Mouse (Mus musculus): Measurements from ENCODE around the gene Mycl. TPM values are rescaled to one million over a fixed set of nuclear protein-coding genes. Genes with fewer than 3 reads are reported as not detected.
"Not testable (repeated sequence)": the region's sequence is repeated elsewhere in the genome, so short reads cannot be mapped to it uniquely, and the experiment has no call there.

Mycl gene
- polyA plus RNA-seq, 1 experiment from 2014 or later: 101 TPM

DNA sequence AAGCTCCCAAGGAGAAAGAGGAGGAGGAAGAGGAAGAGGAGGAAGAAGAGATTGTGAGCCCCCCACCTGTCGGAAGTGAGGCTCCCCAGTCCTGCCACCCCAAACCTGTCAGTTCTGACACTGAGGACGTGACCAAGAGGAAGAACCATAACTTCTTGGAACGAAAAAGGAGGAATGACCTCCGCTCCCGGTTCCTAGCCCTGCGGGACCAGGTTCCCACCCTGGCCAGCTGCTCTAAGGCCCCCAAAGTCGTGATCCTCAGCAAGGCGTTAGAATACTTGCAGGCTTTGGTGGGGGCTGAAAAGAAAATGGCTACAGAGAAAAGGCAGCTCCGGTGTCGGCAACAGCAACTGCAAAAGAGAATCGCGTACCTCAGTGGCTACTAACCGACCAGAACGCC, 4.7 kb downstream of the Mycl start:
- H3K9ac ChIP-seq (replicated peaks): peak overlapping the region; percentile 63
- H3K4me2 ChIP-seq (replicated peaks): peak overlapping the region; percentile 84
- no peaks in the 10 kb centered on the region for H3K9me3 ChIP-seq
- peaks cover 59% of the 10 kb centered on the region for H3K4me1 ChIP-seq (replicated peaks)
- no peaks in the 10 kb centered on the region for H3K27me3 ChIP-seq
- peak overlapping the region; percentile 81 for H3K4me3 ChIP-seq (replicated peaks)
- WGBS: 20% methylated on average over 14 of the region's 14 CpGs
- peak overlapping the region; percentile 96 for H3K27ac ChIP-seq
- ATAC-seq: no peak
- H3K36me3 ChIP-seq: peaks cover 40% of the 10 kb centered on the region

DNA sequence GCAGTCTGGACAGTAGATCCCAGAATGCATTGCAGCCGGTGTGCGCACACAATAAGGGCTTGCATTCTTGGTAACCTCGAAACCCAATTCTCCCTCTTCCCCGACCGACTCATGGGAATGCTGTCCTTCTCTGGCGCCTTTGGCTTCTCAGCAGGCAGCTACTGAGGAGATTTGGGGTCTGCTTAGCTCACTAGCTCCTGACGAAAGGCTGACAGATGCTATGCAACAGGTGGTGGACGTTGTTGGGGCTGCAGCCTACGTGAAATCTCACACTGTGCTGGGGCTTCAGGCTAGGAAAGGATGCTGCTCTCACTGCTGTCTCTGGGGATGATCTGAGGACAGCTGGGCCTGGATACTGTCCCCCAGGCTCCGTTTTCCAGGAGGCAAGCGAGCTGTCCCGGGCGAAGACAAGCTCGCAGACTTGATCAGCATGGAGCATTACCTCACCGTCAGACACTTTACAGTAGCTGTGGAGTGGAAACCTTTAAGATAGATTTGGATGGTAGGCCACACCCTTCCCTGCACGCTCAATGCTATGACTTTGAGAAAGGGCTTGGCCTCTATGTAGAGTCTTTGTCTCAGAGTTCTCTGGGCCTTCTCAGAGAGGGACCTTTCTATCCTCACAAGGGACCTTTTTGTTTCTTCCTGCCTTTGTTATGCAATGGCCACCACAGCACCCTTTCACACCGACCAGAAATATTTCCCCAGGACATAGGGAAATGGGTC, 5.3 kb downstream of the Mycl start:
- H3K4me2 ChIP-seq (replicated peaks): peak overlapping the region; percentile 84

DNA sequence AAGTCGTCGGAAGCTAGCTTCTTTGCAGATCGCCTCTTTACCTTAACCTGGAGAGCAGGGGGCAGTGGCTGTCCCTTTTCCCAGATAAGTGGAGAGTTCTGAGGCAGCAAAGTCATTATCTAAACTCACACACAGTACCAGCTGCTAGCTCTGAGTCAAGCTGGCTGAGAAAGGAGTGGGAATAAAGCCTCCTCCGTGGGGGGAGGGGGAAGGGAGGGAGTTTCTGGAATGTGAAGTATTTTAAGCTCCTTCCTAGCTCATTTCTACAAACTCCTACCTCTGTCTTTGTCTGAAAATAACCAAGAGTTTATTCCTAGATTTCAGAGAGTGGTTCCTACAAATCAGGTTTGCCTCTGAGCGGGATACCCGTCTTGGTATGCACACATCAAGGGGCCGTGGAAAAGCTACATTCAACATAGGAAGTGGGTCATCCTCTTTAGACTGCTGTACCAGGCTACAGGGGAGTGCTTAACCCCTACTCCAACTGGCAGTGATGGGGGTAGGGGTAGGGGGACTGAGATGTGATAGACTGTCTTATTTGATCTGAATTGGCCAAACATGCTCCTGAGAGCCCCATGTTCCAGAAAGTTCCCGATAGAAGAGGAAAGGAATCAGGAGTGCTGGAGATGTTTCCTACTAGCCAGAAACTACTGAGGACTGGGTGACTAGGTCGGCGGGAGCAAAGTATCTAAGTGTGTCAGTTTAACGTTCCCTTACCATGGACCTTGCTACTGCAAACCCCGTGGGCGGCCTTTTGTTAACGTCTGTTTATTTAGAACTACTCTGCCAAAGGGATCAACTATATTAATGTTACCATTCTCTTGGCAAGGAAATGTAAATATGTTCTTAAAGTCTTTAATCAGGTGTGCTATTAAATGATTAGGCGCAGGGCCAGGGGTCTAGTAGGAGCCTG, 9.9 kb downstream of the Mycl start:
- Histone ChIP-seq H3K4me3 (replicated peaks) (no peak overlapping the region), H3K27ac (peak overlapping the region; percentile 32; the same call in 1 of the 2 replicates), H3K9me3 (no peaks in the 10 kb centered on the region), H3K27me3 (no peaks in the 10 kb centered on the region), H3K9ac (replicated peaks) (no peak overlapping the region), H3K36me3 (peaks cover 35% of the 10 kb centered on the region), H3K4me1 (replicated peaks) (peaks cover 34% of the 10 kb centered on the region), H3K4me2 (replicated peaks) (no peak overlapping the region)
- no peak for ATAC-seq
- WGBS: 33% methylated on average over 15 of the region's 15 CpGs

More for the DNA sequence above, 5.3 kb downstream of the Mycl start:
- H3K27me3 ChIP-seq: no peaks in the 10 kb centered on the region
- peak overlapping the region; percentile 63 for H3K9ac ChIP-seq (replicated peaks)
- peak overlapping the region; percentile 81 for H3K4me3 ChIP-seq (replicated peaks)
- ATAC-seq: no peak
- H3K36me3 ChIP-seq: peaks cover 40% of the 10 kb centered on the region
- peak overlapping the region; percentile 96 for H3K27ac ChIP-seq
- H3K9me3 ChIP-seq: no peaks in the 10 kb centered on the region
- 17% methylated on average over 17 of the region's 17 CpGs for WGBS
- peaks cover 58% of the 10 kb centered on the region for H3K4me1 ChIP-seq (replicated peaks)

DNA sequence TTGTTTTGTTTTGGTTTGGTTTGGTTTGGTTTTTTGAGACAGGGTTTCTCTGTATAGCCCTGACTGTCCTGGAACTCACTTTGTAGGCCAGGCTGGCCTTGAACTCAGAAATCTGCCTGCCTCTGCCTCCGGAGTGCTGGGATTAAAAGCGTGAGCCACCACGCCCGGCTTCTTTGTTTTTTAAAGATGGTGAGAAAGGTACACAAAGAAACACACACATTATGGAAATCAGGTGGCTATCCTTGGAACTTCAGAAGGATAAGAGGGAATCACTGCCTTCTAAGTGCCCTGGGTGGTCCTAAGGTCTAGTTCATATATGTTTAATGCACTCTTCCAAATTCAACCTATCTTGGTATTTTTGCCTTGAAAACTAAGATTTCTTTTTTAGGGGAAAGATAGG, 17.0 kb downstream of the Mycl start:
- not testable (repeated sequence) for H3K9ac ChIP-seq (replicated peaks)
- H3K4me2 ChIP-seq (replicated peaks): peak overlapping the region; percentile 46; the same call in 1 of the 2 replicates

DNA sequence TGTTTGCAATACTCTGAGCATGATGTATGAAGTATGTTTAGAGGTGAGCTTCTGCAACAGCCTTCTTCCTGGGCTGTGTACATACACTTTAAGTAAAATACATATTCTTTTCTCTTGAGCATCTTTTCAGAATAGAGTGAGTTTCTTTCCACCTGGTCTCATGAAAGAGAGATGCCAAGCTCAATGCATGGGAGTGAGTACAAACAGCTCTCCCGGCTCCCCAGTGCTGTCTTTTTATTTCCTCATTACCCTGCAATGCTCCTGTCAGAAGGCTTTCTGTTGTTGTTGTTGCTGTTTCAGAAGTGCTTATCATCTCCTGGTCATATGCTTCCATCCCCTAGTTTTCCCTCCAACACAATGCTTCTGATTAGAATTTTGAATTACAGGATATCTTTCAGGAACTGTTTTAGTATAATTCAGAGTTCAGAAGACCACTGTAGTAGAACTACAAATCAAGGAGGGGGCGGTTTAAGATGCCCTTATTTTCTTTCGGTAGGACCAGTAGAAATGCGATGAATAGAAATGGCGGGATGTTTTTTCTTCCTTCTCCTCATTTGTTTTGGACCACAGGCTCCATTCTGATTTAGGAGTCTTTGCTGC, 18.0 kb downstream of the Mycl start:
- ATAC-seq: no peak
- Histone ChIP-seq H3K9me3 (no peaks in the 10 kb centered on the region), H3K4me1 (replicated peaks) (peaks cover 50% of the 10 kb centered on the region), H3K27me3 (no peaks in the 10 kb centered on the region), H3K36me3 (no peaks in the 10 kb centered on the region), H3K4me3 (replicated peaks) (peak overlapping the region; percentile 22), H3K27ac (peak overlapping the region; percentile 99), H3K4me2 (replicated peaks) (peak overlapping the region; percentile 46), H3K9ac (replicated peaks) (peak overlapping the region; percentile 56)
- 1% methylated on average over 5 of the region's 5 CpGs for WGBS

More for the DNA sequence above, 17.0 kb downstream of the Mycl start:
- Histone ChIP-seq H3K27ac (peak overlapping the region; percentile 99), H3K4me1 (replicated peaks) (peaks cover 41% of the 10 kb centered on the region)
- ATAC-seq; H3K36me3 ChIP-seq; H3K9me3 ChIP-seq; H3K4me3 ChIP-seq (replicated peaks); H3K27me3 ChIP-seq: not testable (repeated sequence)
- WGBS: 87% methylated on average over 4 of the region's 4 CpGs

DNA sequence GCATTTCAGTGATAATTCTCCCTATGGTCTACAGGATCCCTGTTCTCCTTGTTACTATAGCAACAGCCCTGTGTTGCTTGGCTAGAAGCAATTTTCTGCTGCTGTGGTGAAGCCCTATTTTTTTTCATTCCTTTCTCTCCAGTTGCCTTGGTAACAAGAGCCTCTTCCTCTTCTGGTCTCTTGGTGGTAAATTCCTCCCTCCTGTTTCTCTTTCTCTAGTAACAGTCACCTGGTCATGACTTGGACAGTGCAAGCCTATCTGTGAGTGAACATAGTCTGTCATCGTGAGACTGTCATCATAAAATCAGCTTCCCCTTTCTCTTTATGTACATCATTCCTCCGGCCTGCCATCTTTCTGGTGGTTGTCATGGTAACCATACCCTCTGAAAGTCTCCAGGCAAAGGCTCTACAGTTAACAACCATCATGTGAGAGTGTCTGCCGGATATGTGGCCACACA, 18.5 kb downstream of the Mycl start:
- Histone ChIP-seq H3K9ac (replicated peaks) (peak overlapping the region; percentile 56), H3K4me3 (replicated peaks) (peak overlapping the region; percentile 22; the same call in 1 of the 2 replicates), H3K4me1 (replicated peaks) (peaks cover 56% of the 10 kb centered on the region), H3K27ac (peak overlapping the region; percentile 99), H3K36me3 (0 out of 2 replicates have a peak, but pooled peaks cover 2% of the 10 kb centered on the region), H3K4me2 (replicated peaks) (peak overlapping the region; percentile 46), H3K27me3 (no peaks in the 10 kb centered on the region), H3K9me3 (no peaks in the 10 kb centered on the region)
- WGBS: 3% methylated on average over 3 of the region's 3 CpGs
- ATAC-seq: peak; percentile 79

DNA sequence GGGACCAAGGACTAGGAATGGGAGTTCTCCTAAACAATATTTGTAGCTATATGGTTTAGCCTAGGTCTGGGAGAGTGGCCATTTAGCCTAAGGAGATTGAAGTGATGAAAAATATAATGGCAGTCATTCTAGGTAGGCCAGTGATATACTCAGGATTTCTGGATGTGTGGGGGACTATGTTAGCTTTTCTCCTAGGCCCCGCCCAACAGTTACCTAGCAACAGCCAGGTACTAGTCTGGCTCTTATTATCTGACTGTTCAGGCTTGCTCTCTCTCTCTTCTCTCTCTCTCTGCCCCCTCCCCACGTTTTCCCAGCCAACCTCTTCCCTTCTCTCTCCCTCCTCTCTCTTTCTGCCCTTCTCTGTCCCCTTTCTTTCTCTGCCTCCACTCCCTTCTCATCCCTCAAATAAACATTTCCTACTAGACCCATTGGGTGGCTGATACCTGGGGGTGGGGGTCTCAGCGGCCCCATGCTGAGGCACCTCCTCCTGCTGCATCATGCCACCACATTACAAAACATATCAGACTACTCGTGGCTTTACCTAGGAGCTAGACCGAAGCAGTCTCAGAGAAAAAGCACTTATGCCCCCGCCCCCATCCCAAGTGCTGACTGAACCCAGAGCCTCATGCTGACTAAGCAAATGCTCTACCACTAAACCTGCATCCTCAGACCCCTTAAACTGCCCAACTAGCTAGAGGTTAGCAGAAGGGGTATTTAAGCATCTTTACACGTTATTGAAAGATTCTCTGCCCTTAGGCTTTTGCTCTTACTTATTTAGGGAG, 19.2 kb downstream of the Mycl start:
- Histone ChIP-seq H3K9me3 (no peaks in the 10 kb centered on the region), H3K4me3 (replicated peaks) (peak overlapping the region; percentile 9; the same call in 1 of the 2 replicates), H3K4me1 (replicated peaks) (peaks cover 61% of the 10 kb centered on the region), H3K27ac (peak overlapping the region; percentile 99), H3K4me2 (replicated peaks) (peak overlapping the region; percentile 46), H3K27me3 (no peaks in the 10 kb centered on the region), H3K9ac (replicated peaks) (peak overlapping the region; percentile 41), H3K36me3 (0 out of 2 replicates have a peak, but pooled peaks cover 4% of the 10 kb centered on the region)
- WGBS: 11% methylated on average over 7 of the region's 7 CpGs
- ATAC-seq: peak; percentile 53

DNA sequence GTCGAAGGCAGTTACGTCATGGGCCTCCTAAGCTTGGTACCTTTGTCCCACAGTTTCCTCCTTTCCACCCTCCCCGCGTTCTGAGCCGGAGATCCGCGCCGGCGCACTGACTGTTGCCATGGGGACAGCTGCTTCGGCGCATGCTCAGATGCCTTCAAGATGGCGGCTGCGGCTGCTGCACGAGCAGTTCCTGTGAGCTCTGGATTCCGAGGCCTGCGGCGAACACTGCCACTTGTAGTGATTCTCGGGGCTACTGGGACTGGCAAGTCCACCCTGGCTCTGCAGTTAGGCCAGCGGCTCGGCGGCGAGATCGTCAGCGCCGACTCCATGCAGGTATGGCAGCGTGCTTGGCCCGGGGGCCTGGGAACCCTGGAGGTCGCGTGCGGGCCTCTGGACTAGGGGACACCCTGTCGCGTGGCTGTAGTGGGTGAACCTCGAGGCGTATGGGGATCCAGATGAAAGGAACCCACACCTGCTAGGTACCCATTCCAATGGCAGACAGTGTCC, 21.1 kb downstream of the Mycl start, which contains the start of gene Trit1:
Gene Trit1, plus strand, starts transcription at position 147 of the 507 bp plus-strand sequence.
- Histone ChIP-seq H3K27me3 (no peaks in the 10 kb centered on the region), H3K9me3 (no peaks in the 10 kb centered on the region), H3K4me1 (replicated peaks) (peaks cover 67% of the 10 kb centered on the region), H3K36me3 (0 out of 2 replicates have a peak, but pooled peaks cover 14% of the 10 kb centered on the region), H3K27ac (peak within 1 kb of the TSS; percentile 99), H3K9ac (replicated peaks) (peak within 1 kb of the TSS; percentile 97), H3K4me2 (replicated peaks) (peak within 1 kb of the TSS; percentile 81), H3K4me3 (replicated peaks) (peak within 1 kb of the TSS; percentile 87)
- ATAC-seq: peak; percentile 88
- WGBS: under 1% methylated on average over 34 of the region's 34 CpGs

DNA sequence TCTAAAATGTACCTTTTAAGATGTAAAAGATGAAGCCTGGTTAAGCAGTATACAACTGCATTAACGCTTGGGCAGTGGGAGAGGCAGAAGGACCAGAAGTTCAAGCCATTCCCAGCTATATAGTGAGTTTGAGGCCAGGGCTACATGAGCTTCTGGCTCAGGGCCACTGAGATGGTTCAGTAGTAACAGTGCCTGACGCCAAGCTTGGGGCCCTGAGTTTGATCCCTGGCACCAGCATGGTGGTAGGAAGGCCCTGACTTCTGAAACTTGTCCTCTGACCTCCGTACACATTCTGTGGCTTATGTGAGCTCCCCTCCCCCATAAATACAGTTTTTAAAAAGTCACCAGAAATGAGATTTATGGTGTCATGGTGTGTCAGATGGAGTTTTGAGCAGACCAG, 26.1 kb downstream of the Mycl start:
- WGBS: 100% methylated on average over 3 of the region's 3 CpGs
- no peak overlapping the region for H3K4me2 ChIP-seq (replicated peaks)
- H3K27ac ChIP-seq: no peak overlapping the region
- peaks cover 47% of the 10 kb centered on the region for H3K4me1 ChIP-seq (replicated peaks)
- H3K9ac ChIP-seq (replicated peaks): no peak overlapping the region
- peaks cover 31% of the 10 kb centered on the region for H3K36me3 ChIP-seq
- H3K4me3 ChIP-seq (replicated peaks): no peak overlapping the region
- no peak for ATAC-seq
- H3K9me3 ChIP-seq: no peaks in the 10 kb centered on the region
- no peaks in the 10 kb centered on the region for H3K27me3 ChIP-seq

DNA sequence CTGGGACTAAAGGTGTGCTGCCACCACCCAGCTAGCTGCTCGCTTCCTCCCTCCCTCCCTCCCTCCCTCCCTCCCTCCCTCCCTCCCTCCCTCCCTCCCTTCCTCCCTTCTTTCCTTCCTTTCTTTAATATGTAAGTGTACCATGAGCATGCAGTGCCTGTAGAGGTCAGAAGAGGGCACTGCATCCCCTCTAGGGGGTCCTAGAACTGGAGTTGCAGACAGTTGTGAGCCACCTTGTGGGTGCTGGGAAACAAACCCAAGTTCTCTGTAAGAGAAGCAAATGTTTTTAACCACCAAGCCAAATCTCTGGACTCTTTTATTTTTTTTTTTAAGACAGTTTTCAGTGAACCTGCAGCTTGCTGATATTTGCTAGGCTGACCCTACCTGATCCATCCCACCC, 27.4 kb downstream of the Mycl start:
- WGBS: 100% methylated on average over 1 of the region's 1 CpGs
- H3K4me2 ChIP-seq (replicated peaks): no peak overlapping the region
- H3K4me3 ChIP-seq (replicated peaks): no peak overlapping the region
- peaks cover 39% of the 10 kb centered on the region for H3K36me3 ChIP-seq
- H3K9ac ChIP-seq (replicated peaks): no peak overlapping the region
- H3K27ac ChIP-seq: no peak overlapping the region
- no peaks in the 10 kb centered on the region for H3K27me3 ChIP-seq
- H3K9me3 ChIP-seq: no peaks in the 10 kb centered on the region
- no peak for ATAC-seq
- peaks cover 37% of the 10 kb centered on the region for H3K4me1 ChIP-seq (replicated peaks)

DNA sequence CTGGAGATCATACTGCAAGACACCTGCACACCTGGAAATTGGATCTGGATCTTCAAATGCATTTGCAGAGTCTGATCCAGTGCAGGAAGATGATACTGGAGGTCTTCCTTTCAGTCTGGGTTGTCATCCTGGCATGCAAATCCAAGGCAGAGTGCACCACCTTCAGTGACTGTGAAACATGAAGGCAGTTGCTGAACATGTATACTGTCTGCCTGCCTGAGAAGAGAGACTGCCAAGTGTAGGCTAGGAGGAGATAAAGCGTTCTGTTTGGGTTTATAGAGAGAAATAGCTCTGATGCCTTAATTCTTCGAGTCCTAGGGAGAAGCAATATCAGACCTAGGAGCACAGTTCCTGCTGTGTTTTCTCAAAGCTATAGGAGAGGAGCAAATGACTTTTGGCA, 30.0 kb downstream of the Mycl start:
- H3K4me1 ChIP-seq (replicated peaks): peaks cover 15% of the 10 kb centered on the region
- WGBS: 80% methylated on average over 2 of the region's 2 CpGs

More for the DNA sequence above, 30.0 kb downstream of the Mycl start:
- peaks cover 42% of the 10 kb centered on the region for H3K36me3 ChIP-seq
- H3K9ac ChIP-seq (replicated peaks): no peak overlapping the region
- no peak overlapping the region for H3K4me3 ChIP-seq (replicated peaks)
- peak overlapping the region; percentile 56; the same call in 1 of the 2 replicates for H3K27ac ChIP-seq
- ATAC-seq: no peak
- no peaks in the 10 kb centered on the region for H3K9me3 ChIP-seq
- no peak overlapping the region for H3K4me2 ChIP-seq (replicated peaks)
- no peaks in the 10 kb centered on the region for H3K27me3 ChIP-seq

Measured in midbrain, embryonic 13.5 days (tissue).